Mouse (Mus musculus) testis, adult 2 months (tissue): ENCODE results near the gene Elavl2.

ENCODE experiments used
- CTCF ChIP-seq: fragments of 200-500 bp; IDR thresholded peaks from 2 replicates; pipeline ENCODE4 v1.5.1; 2012; ENCODE audit warnings: low read depth, mild to moderate bottlenecking, inconsistent platforms, low read length, moderate library complexity; ENCODE audit not compliant: control insufficient read depth, insufficient read depth, insufficient replicate concordance
- POLR2A ChIP-seq: fragments of 200-500 bp; IDR thresholded peaks from 2 replicates; pipeline ENCODE4 v1.6.1; 2012; ENCODE audit warnings: low read depth, mild to moderate bottlenecking, inconsistent platforms, low read length, moderate library complexity; ENCODE audit not compliant: control insufficient read depth

- TF ChIP-seq CTCF (no peak), POLR2A (no peak)
Measured at GRCm38 (mm10) chr4:91363963-91364362, 36.6 kb downstream of the Elavl2 start.
